Mouse (Mus musculus): Measurements from ENCODE around the gene Spaar.
A peak's percentile ranks its signal among the peaks of the same experiment; 100 is the strongest.

The Spaar gene

DNA sequence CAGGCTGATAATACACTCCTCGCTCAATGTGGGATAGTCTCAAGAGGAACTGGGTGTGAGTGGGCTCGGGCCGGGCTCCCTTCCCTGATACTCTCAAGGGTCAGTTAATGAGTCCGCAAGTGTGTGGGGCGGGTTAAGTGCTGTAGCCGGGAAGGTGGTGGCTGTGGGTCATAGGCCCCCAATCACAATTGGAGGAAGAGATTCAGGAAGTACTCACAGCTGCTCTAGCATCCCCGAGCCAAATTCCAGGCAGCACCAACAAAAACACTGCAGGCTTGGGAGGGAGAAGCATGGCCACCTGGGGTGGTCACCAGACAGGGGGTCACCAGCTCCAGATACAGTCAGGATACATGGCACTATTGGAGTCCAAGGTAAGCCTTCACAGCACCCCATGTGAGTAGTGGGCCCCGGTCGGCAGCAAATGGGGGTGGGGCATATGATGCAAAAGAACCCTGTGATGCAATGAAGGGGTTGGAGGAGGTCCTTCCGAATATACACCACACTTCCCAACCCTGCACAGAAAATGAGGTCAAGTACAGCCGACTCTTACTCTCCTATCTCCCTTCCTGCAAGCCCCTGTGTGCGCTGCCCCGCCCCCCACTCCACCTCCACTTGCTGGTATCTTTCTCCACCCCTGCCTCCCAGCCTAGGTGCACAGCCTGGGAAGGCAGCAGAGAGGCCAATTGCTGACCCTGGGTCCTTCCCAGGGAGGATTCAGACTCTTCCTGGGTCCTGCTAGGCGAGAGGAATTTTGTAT, at the start of gene Spaar:
TSS of gene Spaar (plus strand) at position 241 of the 757 bp plus-strand sequence.
- DNase-seq (ENCODE audit: low spot score), result no peak

DNA sequence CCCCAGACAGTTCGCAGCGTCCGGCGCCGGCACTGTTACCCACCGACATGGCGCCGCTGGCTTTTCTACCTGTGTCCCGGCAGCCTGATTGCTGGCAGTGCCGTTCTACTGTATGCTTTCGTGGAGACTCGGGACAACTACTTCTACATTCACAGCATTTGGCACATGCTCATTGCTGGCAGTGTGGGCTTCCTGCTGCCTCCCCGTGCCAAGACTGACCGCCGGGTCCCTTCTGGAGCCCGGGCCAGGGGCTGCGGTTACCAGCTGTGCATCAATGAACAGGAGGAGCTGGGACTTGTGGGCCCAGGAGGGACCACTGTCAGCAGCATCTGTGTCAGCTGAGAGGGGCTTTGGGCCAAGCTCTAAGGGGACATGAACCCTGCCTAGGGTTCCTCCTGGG, 39.8 kb upstream of the Spaar start:
- no peak for DNase-seq (ENCODE audit: low spot score)

- no peak for DNase-seq (ENCODE audit: low spot score)
Measured at GRCm38 (mm10) chr4:43691026-43691425, 38.8 kb upstream of the Spaar start.

GRCm38 (mm10) chr4:43693806-43694241, 36.0 kb upstream of the Spaar start:
- DNase-seq (ENCODE audit: low spot score), result no peak

DNA sequence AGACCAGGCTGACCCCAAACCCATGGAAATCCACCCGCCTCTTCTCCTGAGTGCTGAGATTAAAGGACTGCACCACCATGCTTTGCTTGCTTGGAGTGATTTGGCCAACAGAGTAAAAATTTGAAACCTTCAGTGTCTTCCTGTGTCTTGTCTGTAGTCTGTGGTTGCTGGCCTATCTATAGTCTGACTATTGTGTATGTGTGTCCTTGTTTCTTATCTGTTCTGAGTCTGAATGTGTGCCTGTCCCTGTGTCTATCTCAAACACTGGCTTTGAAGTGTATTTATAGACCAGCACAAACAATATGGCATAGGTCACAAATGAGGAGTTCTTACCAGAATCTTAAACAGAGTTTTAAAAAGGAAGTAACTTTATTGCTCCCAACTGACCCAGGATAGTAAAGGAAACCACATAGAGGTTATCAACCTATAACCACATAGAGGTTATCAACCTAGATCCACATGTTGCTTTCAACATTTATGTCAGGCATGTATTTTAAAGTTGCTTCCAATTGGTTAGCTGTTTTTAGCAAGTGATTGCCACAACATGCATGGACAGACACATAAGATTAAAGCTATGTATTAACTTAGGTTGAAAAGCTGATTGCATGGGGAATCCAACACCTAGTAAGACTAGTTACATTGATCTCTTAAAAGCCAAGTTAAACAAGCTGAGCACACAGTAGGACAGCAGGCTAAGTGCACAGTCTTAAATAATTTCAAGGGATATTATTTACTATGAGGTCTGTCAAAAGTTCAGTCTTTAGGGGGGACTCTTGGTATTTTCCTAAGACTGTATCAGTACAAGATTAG, 35.2 kb upstream of the Spaar start:
- no peak for DNase-seq (ENCODE audit: low spot score)

- no peak for DNase-seq (ENCODE audit: low spot score)
Measured at GRCm38 (mm10) chr4:43695249-43695671, 34.6 kb upstream of the Spaar start.

DNA sequence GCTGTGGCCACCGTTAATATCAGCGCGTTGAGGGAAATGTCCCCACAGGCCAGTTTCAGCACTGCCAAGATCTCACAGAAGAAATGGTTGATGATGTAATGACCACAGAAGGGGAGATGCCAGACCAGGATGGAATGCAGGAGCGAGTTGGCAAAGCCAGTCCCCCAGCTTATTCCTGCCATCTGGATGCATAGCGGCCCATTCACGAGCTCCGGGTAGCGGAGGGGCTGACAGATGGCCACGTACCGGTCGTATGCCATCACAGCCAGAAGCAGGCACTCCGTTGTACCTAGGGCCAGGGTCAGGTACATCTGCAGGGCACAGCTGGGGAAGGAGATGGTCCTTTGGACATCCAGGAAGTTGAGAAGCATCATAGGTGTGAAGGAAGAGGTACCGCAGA, 33.3 kb upstream of the Spaar start:
- no peak for DNase-seq (ENCODE audit: low spot score)

DNA sequence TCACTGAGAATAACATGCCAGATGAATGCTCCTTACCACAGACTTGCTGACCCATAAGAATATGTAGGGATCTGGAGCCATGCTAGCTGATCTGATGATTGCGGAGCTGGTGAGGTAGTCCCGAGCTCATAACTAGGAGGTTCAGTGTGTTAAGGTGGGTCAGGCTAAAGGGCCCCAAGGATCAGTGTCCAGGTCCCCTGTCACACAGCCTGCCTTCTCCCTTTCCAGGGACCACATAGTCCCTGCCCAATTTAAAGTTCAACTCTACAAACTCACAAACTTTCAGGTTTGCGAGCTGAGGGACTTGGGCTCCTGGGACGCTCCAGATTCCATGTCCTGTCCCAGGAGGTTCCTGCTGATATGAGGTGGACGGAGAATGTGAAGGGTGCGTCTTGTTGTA, 29.1 kb upstream of the Spaar start, which contains the start of gene Olfr70:
TSS of gene Olfr70 (minus strand) at position 101 of the 400 bp plus-strand sequence.
- DNase-seq (ENCODE audit: low spot score), result no peak

GRCm38 (mm10) chr4:43703439-43703838, 26.4 kb upstream of the Spaar start:
- no peak for DNase-seq (ENCODE audit: low spot score)

- DNase-seq (ENCODE audit: low spot score), result no peak
Measured at GRCm38 (mm10) chr4:43703851-43704250, 26.0 kb upstream of the Spaar start.

DNA sequence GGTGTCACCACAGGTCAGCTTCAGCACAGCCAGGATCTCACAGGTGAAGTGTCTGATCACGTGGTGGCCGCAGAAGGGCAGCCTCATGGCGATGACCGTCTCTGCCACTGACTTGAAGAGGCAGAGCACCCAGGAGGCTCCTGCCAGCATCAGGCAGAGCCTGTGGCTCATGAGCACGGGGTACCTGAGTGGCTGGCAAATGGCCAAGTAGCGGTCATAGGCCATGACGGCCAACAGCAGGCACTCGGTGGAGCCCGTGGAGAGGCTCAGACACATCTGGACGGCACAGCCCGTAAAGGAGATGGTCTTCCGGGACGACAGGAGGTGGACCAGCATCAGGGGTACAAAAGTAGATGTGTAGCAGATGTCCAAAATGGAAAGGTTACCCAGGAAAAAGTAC, 23.8 kb upstream of the Spaar start:
- no peak for DNase-seq (ENCODE audit: low spot score)

DNA sequence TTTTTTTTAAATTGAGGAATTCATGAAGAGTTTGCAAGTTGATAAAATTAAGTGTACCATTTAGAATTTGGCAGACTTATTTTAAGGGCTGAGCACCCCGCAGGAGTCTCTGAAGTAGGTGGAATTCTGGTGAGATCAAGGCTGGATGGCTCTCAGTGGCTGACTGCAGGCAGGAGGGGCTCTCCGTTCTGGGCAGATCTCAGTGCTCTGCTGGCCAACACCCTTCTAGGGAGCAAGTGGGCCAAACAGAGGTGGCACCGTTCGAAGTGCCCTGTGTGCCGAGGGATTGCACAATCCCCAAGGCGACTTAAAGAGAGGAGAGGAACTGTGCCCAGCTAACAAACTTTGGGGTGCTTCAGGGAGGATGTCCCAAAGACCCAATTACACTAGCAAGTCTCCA, 20.0 kb upstream of the Spaar start, which contains the start of gene Olfr71:
TSS of gene Olfr71 (minus strand) at position 387 of the 400 bp plus-strand sequence.
- no peak for DNase-seq (ENCODE audit: low spot score)

DNA sequence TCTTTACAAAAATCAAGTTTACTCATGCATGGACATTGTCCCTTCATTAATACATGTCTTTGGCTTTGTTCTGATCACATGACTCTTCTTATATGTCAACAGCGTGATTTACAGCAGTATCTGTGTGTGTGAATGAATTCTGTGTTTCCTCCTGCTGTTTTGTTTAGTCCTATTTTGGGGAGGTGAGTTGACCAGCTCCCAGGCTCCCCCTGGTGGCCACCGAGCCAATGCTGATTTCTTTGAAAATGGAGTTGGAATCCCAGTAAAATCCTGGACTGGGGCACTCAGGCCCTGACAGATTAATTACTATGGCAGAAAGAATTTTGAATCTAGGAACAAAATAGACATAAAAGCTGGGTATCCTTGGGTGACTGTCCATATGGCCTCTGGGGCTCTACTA, 18.0 kb upstream of the Spaar start:
- peak; percentile 42 for DNase-seq (ENCODE audit: low spot score)

GRCm38 (mm10) chr4:43713652-43714219, 16.1 kb upstream of the Spaar start:
- no peak for DNase-seq (ENCODE audit: low spot score)

DNA sequence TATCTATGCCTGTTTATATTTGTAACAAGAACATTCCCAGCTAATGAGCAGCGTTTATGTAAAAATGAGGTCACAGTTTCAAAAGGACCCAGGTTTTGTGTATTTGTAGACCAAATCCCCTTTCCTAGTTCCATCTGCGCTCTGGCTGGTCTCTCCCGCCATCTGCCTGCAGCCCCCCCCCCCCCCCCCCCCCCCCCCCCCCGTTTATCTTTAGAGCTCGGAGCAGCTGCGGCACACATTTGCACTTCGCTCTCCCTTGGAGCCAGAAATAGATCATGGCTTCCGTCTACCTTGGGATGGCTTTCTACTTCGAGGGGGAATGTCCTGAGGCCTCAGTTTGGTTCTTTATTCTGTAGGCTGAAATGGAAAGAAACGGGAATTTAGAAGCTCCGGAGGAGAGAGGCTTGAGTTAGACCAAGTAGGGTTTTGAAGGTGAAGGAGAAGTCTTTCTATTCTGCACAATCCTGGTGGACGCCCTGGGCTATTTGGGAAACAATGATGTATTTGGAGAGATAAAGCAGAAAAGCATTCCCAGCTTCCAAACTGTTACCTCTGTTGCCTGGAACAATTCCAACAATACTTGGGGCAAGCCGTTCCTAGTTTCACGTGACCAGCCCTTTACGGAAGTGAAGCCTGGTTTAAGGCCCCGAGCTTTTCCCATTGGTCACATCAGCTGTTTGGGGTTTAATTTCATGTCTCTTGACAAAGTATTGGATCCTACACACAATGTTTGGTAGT, 9.2 kb upstream of the Spaar start:
- no peak for DNase-seq (ENCODE audit: low spot score)

DNA sequence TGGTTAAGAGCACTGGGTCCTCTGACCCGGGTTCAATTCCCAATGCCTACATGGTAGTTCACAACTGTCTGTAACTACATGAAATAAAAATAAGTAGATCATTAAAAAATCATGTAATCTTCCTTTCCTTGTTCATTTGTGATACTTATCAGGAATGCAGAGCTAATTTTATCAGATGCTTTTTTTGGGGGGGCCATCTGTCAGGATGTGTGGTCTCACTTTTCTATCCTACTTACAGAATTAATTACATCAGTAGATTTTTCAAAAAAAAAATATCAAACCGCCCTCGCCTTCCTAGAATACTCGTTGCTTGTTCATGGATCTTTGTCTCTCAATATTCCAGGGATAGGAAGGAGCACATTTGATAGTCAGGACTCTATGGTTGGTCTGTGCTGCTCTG, 7.6 kb upstream of the Spaar start:
- no peak for DNase-seq (ENCODE audit: low spot score)

GRCm38 (mm10) chr4:43724764-43725163, 5.1 kb upstream of the Spaar start:
- DNase-seq (ENCODE audit: low spot score), result no peak

DNA sequence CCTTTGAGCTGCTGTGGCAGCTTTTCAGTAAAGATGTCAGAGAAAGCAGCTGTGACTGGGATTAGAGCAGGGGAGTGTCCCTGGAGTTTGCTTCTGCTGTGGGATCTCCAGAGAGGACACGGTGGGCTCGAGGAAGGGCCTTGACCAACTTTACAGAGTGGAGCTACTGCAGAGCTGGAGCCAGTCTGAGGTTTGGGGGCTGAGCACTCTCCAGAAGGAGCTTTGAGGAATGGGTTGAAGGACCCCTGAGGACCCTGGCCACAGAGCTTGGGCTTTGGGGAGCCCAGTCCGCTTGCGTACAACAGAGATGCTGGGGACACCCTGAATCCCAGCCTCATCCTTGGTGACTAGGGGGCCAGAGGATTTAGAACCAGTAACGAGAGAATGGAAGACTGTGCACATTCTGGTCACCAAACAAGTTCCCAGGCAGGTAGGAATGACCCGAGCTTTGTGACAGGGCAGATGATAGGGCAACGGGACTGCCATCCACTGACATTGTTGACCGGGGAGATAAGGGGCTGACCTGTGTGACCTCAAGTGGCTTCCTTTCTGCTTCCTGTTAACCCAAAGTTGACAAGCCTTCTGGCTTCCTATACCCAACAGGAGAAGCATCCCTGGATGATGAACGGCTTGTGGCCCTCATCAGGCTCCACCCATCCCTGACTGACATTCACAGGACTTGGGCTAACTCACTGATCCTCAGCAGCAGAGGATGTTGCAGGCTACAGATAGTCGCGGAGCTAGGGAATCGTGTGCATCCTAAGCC, 3.4 kb upstream of the Spaar start:
- DNase-seq (ENCODE audit: low spot score), result no peak

DNA sequence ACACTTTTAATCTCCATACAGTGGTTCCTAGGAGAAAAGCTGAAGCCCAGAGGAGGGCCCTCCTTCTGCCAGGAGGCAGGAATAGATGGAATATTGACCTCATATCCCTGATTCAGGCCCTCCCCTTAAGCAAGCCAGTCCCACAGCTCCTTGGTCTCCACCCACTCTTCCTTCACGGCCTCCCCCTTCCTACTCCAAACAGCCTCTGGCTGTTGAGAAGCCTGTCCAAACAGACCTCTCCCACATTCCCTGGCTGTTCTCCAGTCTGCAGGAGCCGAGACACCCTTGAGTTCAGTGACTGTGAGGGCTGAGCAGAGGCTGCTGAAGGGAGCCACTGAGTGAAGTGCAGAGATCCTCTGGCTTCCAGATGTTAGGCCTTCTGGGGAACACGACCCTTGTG, 2.8 kb upstream of the Spaar start, which contains the start of gene Hrct1:
TSS of gene Hrct1 (plus strand) at position 194 of the 400 bp plus-strand sequence.
- DNase-seq (ENCODE audit: low spot score), result no peak

GRCm38 (mm10) chr4:43727718-43728575, 1.9 kb upstream of the Spaar start:
- no peak for DNase-seq (ENCODE audit: low spot score)
